Mouse (Mus musculus): ENCODE measurements around the gene Osbpl5. TPM values are rescaled to one million over a fixed set of nuclear protein-coding genes. Genes with fewer than 3 reads are reported as not detected.

The Osbpl5 gene
- polyA plus RNA-seq, 1 experiment from 2014 or later: 43.8 TPM

GRCm38 (mm10) chr7:143717811-143718210, 39.0 kb downstream of the Osbpl5 start:
- Histone ChIP-seq H3K27me3 (no peaks in the 10 kb centered on the region), H3K4me3 (no peak overlapping the region), H3K36me3 (peaks cover 40% of the 10 kb centered on the region), H3K4me1 (peaks cover 11% of the 10 kb centered on the region), H3K9me3 (no peaks in the 10 kb centered on the region), H3K27ac (no peak overlapping the region), H3K9ac (no peak overlapping the region), H3K4me2 (replicated peaks) (no peak overlapping the region)
- ATAC-seq (ENCODE audit: low FRiP score, low read depth): no peak
- WGBS: 90% methylated on average over 1 of the region's 1 CpGs

- Histone ChIP-seq H3K9me3 (no peaks in the 10 kb centered on the region), H3K4me2 (replicated peaks) (0 out of 2 replicates have a peak overlapping the region, but pooled peaks have one; percentile 4), H3K4me3 (no peak overlapping the region), H3K27ac (peak overlapping the region; percentile 48; the same call in 1 of the 2 replicates), H3K9ac (no peak overlapping the region), H3K36me3 (peaks cover 72% of the 10 kb centered on the region), H3K27me3 (no peaks in the 10 kb centered on the region), H3K4me1 (peaks cover 26% of the 10 kb centered on the region)
- ATAC-seq (ENCODE audit: low FRiP score, low read depth): no peak
- WGBS: 75% methylated on average over 4 of the region's 4 CpGs
Measured at GRCm38 (mm10) chr7:143713421-143713820, 43.4 kb downstream of the Osbpl5 start.

- no peak for ATAC-seq (ENCODE audit: low FRiP score, low read depth)
- Histone ChIP-seq H3K4me2 (replicated peaks) (0 out of 2 replicates have a peak overlapping the region, but pooled peaks have one; percentile 4), H3K9me3 (no peaks in the 10 kb centered on the region), H3K9ac (no peak overlapping the region), H3K27ac (peak overlapping the region; percentile 48; the same call in 1 of the 2 replicates), H3K36me3 (peaks cover 77% of the 10 kb centered on the region), H3K4me3 (no peak overlapping the region), H3K27me3 (no peaks in the 10 kb centered on the region), H3K4me1 (peaks cover 26% of the 10 kb centered on the region)
- WGBS: 73% methylated on average over 8 of the region's 8 CpGs
Measured at GRCm38 (mm10) chr7:143712771-143713348, 43.9 kb downstream of the Osbpl5 start.

GRCm38 (mm10) chr7:143712023-143712422, 44.8 kb downstream of the Osbpl5 start:
- ATAC-seq (ENCODE audit: low FRiP score, low read depth): no peak
- Histone ChIP-seq H3K9ac (no peak overlapping the region), H3K27ac (no peak overlapping the region), H3K4me3 (no peak overlapping the region), H3K4me2 (replicated peaks) (no peak overlapping the region), H3K9me3 (no peaks in the 10 kb centered on the region), H3K4me1 (peaks cover 26% of the 10 kb centered on the region), H3K36me3 (peaks cover 86% of the 10 kb centered on the region), H3K27me3 (no peaks in the 10 kb centered on the region)
- WGBS: 43% methylated on average over 4 of the region's 4 CpGs

GRCm38 (mm10) chr7:143711381-143711780, 45.4 kb downstream of the Osbpl5 start:
- Histone ChIP-seq H3K9me3 (no peaks in the 10 kb centered on the region), H3K4me3 (no peak overlapping the region), H3K4me1 (peaks cover 26% of the 10 kb centered on the region), H3K27ac (no peak overlapping the region), H3K9ac (no peak overlapping the region), H3K36me3 (peaks cover 88% of the 10 kb centered on the region), H3K27me3 (no peaks in the 10 kb centered on the region), H3K4me2 (replicated peaks) (no peak overlapping the region)
- no peak for ATAC-seq (ENCODE audit: low FRiP score, low read depth)
- 83% methylated on average over 7 of the region's 7 CpGs for WGBS

- 86% methylated on average over 7 of the region's 7 CpGs for WGBS
- Histone ChIP-seq H3K27ac (no peak overlapping the region), H3K4me3 (no peak overlapping the region), H3K27me3 (no peaks in the 10 kb centered on the region), H3K4me1 (peaks cover 26% of the 10 kb centered on the region), H3K4me2 (replicated peaks) (no peak overlapping the region), H3K9ac (no peak overlapping the region), H3K9me3 (no peaks in the 10 kb centered on the region), H3K36me3 (peaks cover 91% of the 10 kb centered on the region)
- no peak for ATAC-seq (ENCODE audit: low FRiP score, low read depth)
Measured at GRCm38 (mm10) chr7:143709395-143709794, 47.4 kb downstream of the Osbpl5 start.

GRCm38 (mm10) chr7:143706697-143707438, 49.9 kb downstream of the Osbpl5 start:
- 36% methylated on average over 7 of the region's 7 CpGs for WGBS
- H3K36me3 ChIP-seq: peaks cover 96% of the 10 kb centered on the region
- H3K9me3 ChIP-seq: no peaks in the 10 kb centered on the region
- peaks cover 5% of the 10 kb centered on the region for H3K4me1 ChIP-seq
- H3K27ac ChIP-seq: no peak overlapping the region
- no peak overlapping the region for H3K4me2 ChIP-seq (replicated peaks)
- peak; percentile 52; the same call in 1 of the 2 replicates for ATAC-seq (ENCODE audit: low FRiP score, low read depth)
- H3K27me3 ChIP-seq: no peaks in the 10 kb centered on the region
- no peak overlapping the region for H3K4me3 ChIP-seq
- no peak overlapping the region for H3K9ac ChIP-seq

- Histone ChIP-seq H3K9ac (no peak overlapping the region), H3K4me1 (no peaks in the 10 kb centered on the region), H3K9me3 (0 out of 2 replicates have a peak, but pooled peaks cover 5% of the 10 kb centered on the region), H3K36me3 (peaks cover 92% of the 10 kb centered on the region), H3K27ac (no peak overlapping the region), H3K27me3 (no peaks in the 10 kb centered on the region), H3K4me3 (no peak overlapping the region), H3K4me2 (replicated peaks) (no peak overlapping the region)
- no peak for ATAC-seq (ENCODE audit: low FRiP score, low read depth)
- 63% methylated on average over 2 of the region's 2 CpGs for WGBS
Measured at GRCm38 (mm10) chr7:143696140-143696539, 60.6 kb downstream of the Osbpl5 start.

- Histone ChIP-seq H3K9ac (no peak overlapping the region), H3K27me3 (no peaks in the 10 kb centered on the region), H3K4me3 (no peak overlapping the region), H3K4me2 (replicated peaks) (no peak overlapping the region), H3K9me3 (0 out of 2 replicates have a peak, but pooled peaks cover 5% of the 10 kb centered on the region), H3K36me3 (peaks cover 97% of the 10 kb centered on the region), H3K4me1 (no peaks in the 10 kb centered on the region), H3K27ac (no peak overlapping the region)
- no peak for ATAC-seq (ENCODE audit: low FRiP score, low read depth)
- WGBS: 93% methylated on average over 7 of the region's 7 CpGs
Measured at GRCm38 (mm10) chr7:143694550-143694949, 62.2 kb downstream of the Osbpl5 start.

- no peak for ATAC-seq (ENCODE audit: low FRiP score, low read depth)
- Histone ChIP-seq H3K4me1 (no peaks in the 10 kb centered on the region), H3K9me3 (0 out of 2 replicates have a peak, but pooled peaks cover 5% of the 10 kb centered on the region), H3K9ac (no peak overlapping the region), H3K27me3 (no peaks in the 10 kb centered on the region), H3K27ac (no peak overlapping the region), H3K36me3 (peaks cover 99% of the 10 kb centered on the region), H3K4me2 (replicated peaks) (no peak overlapping the region), H3K4me3 (no peak overlapping the region)
- 90% methylated on average over 12 of the region's 12 CpGs for WGBS
Measured at GRCm38 (mm10) chr7:143692746-143693510, 63.9 kb downstream of the Osbpl5 start.

- 0 out of 2 replicates have a peak, but pooled peaks cover 5% of the 10 kb centered on the region for H3K9me3 ChIP-seq
- no peaks in the 10 kb centered on the region for H3K4me1 ChIP-seq
- ATAC-seq (ENCODE audit: low FRiP score, low read depth): no peak
- no peak overlapping the region for H3K4me3 ChIP-seq
- H3K4me2 ChIP-seq (replicated peaks): no peak overlapping the region
- H3K27ac ChIP-seq: no peak overlapping the region
- peaks cover 96% of the 10 kb centered on the region for H3K36me3 ChIP-seq
- H3K9ac ChIP-seq: no peak overlapping the region
- WGBS: 95% methylated on average over 4 of the region's 4 CpGs
- H3K27me3 ChIP-seq: no peaks in the 10 kb centered on the region
Measured at GRCm38 (mm10) chr7:143691909-143692308, 64.9 kb downstream of the Osbpl5 start.

- 91% methylated on average over 5 of the region's 5 CpGs for WGBS
- H3K4me3 ChIP-seq: no peak overlapping the region
- peaks cover 89% of the 10 kb centered on the region for H3K36me3 ChIP-seq
- no peaks in the 10 kb centered on the region for H3K27me3 ChIP-seq
- no peak overlapping the region for H3K9ac ChIP-seq
- H3K4me1 ChIP-seq: no peaks in the 10 kb centered on the region
- H3K9me3 ChIP-seq: 0 out of 2 replicates have a peak, but pooled peaks cover 1% of the 10 kb centered on the region
- no peak overlapping the region for H3K4me2 ChIP-seq (replicated peaks)
- H3K27ac ChIP-seq: no peak overlapping the region
- ATAC-seq (ENCODE audit: low FRiP score, low read depth): no peak
Measured at GRCm38 (mm10) chr7:143691181-143691580, 65.6 kb downstream of the Osbpl5 start.
